Mouse (Mus musculus): ENCODE measurements around the gene Ndufs7.
"Not testable (repeated sequence)": the region's sequence is repeated elsewhere in the genome, so short reads cannot be mapped to it uniquely, and the experiment has no call there.

Gene Ndufs7

DNA sequence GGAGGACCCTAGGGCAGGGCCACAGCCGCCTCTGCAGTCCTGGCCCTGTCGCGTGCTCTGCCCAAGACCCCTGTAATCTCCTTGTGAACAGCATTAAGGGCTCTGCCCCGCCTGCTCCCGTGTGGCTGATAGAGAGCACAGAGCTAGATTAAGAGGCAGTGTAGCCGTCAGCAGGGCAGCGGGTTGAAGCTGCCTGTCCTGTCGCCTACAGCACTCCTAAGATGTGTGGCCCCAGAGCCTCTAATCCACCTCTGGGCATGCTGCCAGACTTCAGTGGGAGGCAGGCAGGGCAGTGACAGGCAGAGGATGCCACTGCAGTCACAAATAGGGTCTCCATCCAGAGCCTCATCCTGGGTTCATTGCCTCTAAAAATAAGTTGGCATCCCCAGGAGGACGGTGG, 6.8 kb upstream of the Ndufs7 start:
- no peak for DNase-seq (ENCODE audit: inconsistent ontology term)

GRCm38 (mm10) chr10:80242607-80243006, 6.3 kb upstream of the Ndufs7 start:
- DNase-seq (ENCODE audit: inconsistent ontology term): no peak

GRCm38 (mm10) chr10:80244791-80245399, 4.0 kb upstream of the Ndufs7 start:
- DNase-seq (ENCODE audit: inconsistent ontology term): no peak

GRCm38 (mm10) chr10:80245600-80245999, 3.3 kb upstream of the Ndufs7 start:
- peak; percentile 63 for DNase-seq (ENCODE audit: inconsistent ontology term)

DNA sequence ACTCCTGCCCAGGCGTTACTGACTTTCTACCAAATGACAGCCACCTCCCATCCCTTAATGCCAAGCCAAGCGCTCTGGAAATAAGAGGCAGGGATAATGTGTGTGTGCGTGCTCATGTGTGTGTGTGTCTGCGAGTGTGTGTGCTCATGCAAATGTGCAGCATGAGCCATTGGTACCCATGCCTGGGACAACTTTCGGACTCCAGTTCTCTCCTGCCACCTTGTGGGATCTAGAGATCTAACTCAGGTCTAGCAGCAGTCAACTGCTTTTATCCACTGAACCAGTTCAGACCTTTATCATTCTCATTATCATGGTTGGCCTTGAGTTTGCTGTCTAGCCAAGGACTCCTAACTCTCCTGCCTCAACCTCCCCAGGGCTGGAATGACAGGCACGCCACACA, 1.1 kb upstream of the Ndufs7 start:
- DNase-seq (ENCODE audit: inconsistent ontology term): peak; percentile 27

DNA sequence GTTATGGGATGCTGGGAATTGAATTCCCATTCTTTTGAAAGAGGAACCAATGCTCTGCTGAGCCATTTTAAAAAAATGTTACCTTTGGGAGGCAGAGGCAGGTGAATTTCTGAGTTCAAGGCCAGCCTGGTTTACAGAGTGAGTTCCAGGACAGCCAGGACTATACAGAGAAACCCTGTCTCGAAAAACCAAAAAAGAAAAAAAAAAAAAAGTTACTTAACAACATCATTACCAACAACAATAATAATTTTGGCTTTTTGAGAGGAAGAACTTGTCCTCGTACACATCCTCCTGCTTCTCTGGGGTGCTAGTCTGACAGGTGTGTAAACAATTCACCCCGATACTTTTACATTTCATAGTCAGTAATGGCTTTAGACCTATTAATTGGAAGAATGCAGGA, 484 bp upstream of the Ndufs7 start:
- not testable (repeated sequence) for DNase-seq (ENCODE audit: inconsistent ontology term)

DNA sequence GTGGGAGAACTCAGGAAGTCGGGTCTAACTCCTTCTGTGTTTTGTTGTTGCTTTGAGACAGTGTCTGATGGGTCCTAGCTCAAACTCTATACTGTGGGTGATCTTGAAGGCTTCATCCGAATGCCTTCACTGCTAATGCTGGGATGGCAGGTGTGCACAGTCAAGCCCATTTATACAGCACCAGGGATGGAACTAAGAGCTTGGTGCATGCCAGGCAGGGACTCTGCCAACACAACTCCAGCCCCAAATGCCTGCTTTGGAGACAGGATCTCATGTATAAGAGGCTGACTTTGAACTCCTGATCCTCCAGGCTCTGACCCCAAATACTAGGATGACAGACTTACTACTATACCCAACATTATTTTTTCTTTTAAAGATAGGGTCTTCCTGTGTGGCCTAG, 1.1 kb downstream of the Ndufs7 start:
- no peak for DNase-seq (ENCODE audit: inconsistent ontology term)

DNA sequence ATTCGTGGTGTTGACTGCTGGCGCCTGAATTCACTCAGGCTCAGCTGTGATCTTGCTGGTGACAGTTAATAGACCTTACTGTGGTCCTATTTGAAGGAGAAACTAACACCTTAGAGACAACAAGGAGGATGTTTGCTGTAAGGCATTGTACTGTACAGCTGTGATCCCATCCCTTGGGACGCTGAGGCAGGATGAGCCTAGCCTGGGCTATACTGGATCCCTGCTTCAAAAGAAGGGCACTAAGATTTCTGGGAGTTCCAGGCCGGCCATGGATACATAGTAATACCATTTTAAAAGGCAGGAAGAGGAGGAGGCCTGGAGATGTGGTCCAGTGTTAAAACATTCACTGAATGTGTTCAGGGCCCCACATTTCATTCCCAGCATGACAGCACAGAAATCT, 1.7 kb downstream of the Ndufs7 start:
- no peak for DNase-seq (ENCODE audit: inconsistent ontology term)

- DNase-seq (ENCODE audit: inconsistent ontology term): no peak
These were observed 3.1 kb downstream of the Ndufs7 start for GRCm38 (mm10) chr10:80252011-80252410.

GRCm38 (mm10) chr10:80252493-80253274, 3.8 kb downstream of the Ndufs7 start:
- no peak for DNase-seq (ENCODE audit: inconsistent ontology term)

- no peak for DNase-seq (ENCODE audit: inconsistent ontology term)
These were observed 4.6 kb downstream of the Ndufs7 start for GRCm38 (mm10) chr10:80253551-80253950.

- DNase-seq (ENCODE audit: inconsistent ontology term): no peak
These were observed 5.7 kb downstream of the Ndufs7 start for GRCm38 (mm10) chr10:80254331-80255297.

DNA sequence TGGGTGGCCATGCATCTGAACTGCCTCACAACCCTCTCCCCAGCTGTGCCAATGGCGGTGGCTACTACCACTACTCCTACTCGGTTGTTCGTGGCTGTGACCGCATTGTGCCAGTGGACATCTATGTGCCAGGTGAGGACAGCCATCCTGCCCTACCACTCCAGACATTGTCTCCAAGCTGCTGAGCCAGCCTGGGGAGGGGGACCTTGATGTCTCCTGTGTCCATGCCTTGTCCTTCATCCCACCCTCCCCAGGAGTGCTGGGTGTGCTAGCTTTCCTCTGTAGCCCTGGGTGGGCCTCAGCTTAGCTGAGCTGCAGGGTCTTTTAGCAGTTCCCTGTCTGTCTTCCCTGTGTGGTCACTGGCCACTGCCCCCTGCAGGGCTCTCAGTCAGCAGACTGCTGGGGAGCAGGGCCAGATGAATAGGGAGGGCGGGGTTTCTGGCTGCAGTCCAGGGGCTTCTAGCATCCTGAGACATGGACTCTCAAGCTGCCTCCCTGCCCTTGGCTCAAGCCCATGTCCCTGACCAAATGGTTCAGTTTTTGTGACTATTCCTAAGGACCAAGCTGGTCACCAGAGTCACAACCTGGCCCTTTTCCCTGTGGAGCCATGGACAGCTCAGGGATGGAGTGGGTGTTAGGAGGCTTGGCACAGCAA, 7.1 kb downstream of the Ndufs7 start:
- DNase-seq (ENCODE audit: inconsistent ontology term): no peak

DNA sequence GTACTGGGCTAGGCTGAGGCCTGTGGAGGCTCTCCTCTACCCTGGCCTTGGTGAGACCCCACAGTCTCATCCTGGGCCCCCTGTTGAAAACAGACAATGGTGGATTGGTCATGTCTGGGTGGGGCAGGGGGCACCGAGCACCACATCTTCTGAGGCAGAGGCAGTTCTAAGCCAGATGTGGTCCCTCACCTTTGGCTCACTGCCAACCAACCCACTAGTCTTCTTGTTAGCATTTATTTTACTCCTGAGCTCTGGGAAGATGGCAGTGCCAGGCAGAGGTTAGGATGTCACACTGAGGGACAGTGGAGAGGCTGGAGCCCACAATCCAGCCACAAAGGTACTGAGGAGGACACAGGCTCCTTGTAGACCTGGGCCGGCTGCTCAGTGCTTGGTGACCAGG, 9.0 kb downstream of the Ndufs7 start:
- no peak for DNase-seq (ENCODE audit: inconsistent ontology term)

DNA sequence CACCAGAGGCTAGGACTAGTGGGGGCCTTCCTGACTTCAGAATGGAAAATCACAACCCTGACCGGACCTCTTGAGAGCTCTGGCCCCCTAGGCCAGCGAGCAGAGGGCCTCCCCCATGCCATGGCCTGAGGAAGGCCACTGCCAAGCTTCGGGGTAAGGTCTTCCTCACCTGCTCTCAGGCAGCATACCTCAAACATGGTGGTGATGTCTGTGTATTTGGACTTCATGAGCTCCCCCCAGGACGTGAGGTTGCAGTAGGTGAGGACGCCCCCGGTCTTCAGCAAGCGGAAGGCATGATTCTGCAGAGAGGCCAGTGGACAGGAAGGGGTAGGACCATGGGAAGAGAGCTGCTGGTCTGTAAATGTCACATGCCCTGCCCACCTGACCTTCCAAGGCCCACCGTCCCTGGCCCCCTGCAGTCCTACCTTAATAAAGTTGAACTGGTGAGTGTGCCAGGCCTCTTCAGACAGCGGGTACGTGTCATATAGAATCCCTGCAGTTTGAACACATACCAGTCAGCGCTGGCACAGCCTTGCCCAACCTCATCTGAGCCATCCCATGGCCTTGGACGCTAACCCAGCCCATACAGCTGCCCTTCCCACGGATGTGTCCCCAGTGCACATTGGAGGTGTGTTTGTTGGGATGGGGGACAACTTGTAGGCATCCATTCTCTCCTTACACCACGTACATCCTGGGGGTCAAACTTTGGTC, 10.0 kb downstream of the Ndufs7 start:
- DNase-seq (ENCODE audit: inconsistent ontology term): no peak

DNA sequence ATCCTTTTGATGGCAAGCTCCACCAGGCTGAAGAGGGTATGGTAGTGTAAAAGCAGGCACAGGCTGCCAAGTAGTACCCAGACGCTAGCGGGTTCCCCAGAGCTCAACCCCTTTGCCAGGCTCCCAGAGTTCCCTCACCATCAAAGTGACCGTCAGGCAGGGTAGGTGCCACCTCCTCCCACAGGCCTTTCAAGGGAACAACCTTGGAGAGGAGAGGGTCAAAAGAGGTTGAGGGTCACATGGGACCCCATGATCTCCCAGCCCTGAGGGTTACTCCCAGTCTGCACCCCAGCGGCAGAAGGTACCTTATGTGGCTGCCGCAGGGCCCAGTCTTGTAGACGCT, 10.5 kb downstream of the Ndufs7 start:
- no peak for DNase-seq (ENCODE audit: inconsistent ontology term)

DNA sequence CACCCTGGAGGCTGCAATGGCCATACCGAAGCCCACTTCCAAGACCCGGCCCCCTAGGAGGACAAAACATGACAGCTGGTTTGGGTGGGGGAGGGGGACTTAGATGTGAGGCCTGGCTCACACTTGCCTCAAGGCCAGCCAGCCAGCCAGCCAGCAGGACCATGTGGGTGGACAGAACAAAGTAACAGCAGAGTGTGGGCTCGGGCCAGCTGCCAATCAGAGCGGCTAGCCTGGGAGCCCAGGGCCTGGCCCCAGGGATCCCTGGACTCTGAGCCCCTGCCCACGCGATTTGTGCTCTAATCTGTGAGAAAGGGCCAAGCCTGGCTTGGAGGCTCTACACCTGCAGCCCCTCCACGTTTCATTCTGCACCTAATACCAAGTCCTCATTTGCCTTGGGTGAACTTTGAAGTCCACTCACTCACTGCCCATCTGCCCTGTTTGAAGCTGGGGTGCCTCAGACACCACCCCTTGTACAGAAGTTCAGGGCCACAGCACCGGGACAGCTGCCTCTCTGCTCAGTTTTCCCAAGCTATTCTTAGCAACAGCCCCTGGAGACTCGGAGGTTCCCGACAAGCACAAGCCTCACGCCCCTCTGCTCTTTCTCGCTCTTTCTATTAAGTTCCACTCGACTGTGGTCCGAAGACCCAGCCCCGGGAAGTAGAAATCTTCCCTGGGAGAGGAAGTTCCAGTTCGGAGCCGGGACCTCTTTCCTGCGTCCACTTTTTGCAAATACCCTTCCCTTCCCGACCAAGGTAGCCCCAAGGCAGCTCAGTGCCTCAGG, 11.1 kb downstream of the Ndufs7 start:
- DNase-seq (ENCODE audit: inconsistent ontology term): peak; percentile 88

DNA sequence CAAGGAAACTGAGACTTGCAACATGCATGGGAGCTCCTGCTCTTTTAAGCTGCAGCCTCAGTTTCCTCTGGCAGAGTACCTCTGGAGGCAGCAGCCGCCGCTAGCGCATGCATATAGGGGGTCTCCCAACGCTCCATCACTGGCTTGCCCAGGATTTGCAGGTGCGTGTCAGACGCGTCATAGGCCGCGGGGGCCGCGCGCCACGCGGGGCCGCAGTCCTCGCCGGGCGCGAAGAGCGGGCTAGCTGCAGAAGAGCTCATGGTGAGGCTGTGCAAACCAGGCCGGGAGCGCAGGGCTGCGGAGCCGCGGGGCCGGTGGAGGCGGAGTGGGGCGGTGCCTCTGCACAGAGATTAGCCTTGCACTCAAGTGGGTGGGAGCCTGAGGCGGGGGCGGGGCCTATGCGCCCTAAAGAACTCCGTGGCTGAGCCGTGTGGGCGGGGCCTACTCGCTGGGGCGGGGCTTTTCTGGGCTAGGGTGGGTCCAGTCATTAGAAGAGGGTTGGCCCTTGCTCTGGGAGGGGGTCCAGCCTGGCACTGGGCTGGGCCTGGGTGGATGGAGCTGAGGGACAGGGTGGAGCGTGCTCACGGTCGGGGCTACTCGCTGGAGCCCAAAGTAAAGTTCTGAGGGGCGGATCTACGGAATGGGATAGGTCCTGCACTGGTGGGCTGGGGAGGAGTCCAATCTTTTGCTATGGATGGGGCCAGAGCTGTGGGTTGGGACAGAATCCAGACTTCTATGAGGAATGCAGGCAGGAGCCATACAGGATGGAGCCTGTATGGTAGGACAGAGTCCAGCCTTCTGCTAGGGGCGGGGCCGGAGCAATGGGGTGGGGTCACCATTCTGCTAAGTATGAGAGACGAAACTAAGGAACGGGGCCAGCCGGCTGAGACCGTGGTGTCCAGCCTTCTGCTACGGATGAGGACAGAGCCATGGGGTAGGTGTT, 12.0 kb downstream of the Ndufs7 start, which contains the start of the genes Gamt and Dazap1:
TSS of gene Gamt (minus strand) at position 371 of the 943 bp plus-strand sequence.
TSS of gene Dazap1 (plus strand) at position 845 of the 943 bp plus-strand sequence.
- DNase-seq (ENCODE audit: inconsistent ontology term): peak; percentile 100

- peak; percentile 98 for DNase-seq (ENCODE audit: inconsistent ontology term)
These were observed 12.7 kb downstream of the Ndufs7 start for GRCm38 (mm10) chr10:80261585-80261968.

Measured in Muller cell, postnatal 12 days (primary cell).